In genomic region chr4:33390660-33391059, GRCm38 (mm10) we compare ENCODE assay signal across 9 mouse cellular contexts.
DNase-seq lines count a peak whose midpoint lies in the region; ATAC-seq and TF ChIP-seq lines count a peak whose summit lies in the region.
"Had no signal": no experiment of that assay in that cellular context is flagged by ENCODE, and none has a peak within 500 bp of the region (broad histone marks: within the 10 kb centered on the region; RNA-seq: fewer than 3 reads in every experiment).

No protein-coding gene starts in this region.

- TF ChIP-seq POLR2A in brain, embryonic 14.5 days (IDR thresholded peaks at IDR 0.05; ENCODE audit: borderline replicate concordance, extremely low read depth, insufficient read depth, insufficient read length, poor library complexity, severe bottlenecking) = no peak

- TF ChIP-seq CTCF in brain, embryonic 14.5 days (IDR thresholded peaks at IDR 0.05; ENCODE audit: borderline replicate concordance, extremely low read depth, insufficient read depth, insufficient read length) = no peak

- peak; percentile 38 for DNase-seq in layer of hippocampus, adult 11-12 months (ENCODE audit: low spot score)
- no peak for DNase-seq in layer of hippocampus, postnatal 25 days (ENCODE audit: extremely low spot score in 1 of 2, low spot score in 1 of 2)
- peak; percentile 90 for DNase-seq in brain, embryonic 14.5 days (ENCODE audit: low read depth)
- peak; percentile 43 to 45 for DNase-seq in layer of hippocampus, adult 8-10 months (ENCODE audit: low spot score in 2 of 2)
- DNase-seq in spleen, adult 18-20 months = no peak
- DNase-seq in spleen, postnatal 36 days (ENCODE audit: low spot score in 2 of 2) = no peak
- DNase-seq in ovary, postnatal 36 days (ENCODE audit: low spot score) = no peak
- DNase-seq: gastrocnemius, postnatal 10 days had no signal

- ATAC-seq in CD4-positive, CD25-positive, alpha-beta regulatory T cell, adult 4 months = peak; percentile 91

Comparison
In these comparisons a context has a peak if more than half of its experiments do, and no peak if none do; other contexts are left out.
1. DNase-seq: peak in layer of hippocampus, adult 11-12 months (single experiment), brain, embryonic 14.5 days (single experiment) and layer of hippocampus, adult 8-10 months (2 of 2); none in layer of hippocampus, postnatal 25 days (0 of 2), spleen, adult 18-20 months (0 of 2), spleen, postnatal 36 days (0 of 2) and ovary, postnatal 36 days (single experiment).